Mouse (Mus musculus): ENCODE data around the gene Shroom1.

The Shroom1 gene

GRCm38 (mm10) chr11:53446183-53446582 is 10.8 kb upstream of the Shroom1 start:
- in situ Hi-C loops (cut with MboI; ENCODE audit: low sequenced_read_pairs), result no loop called here

- in situ Hi-C loops (cut with MboI; ENCODE audit: low sequenced_read_pairs), result no loop called here
These were observed 9.0 kb upstream of the Shroom1 start for GRCm38 (mm10) chr11:53447996-53448395.

GRCm38 (mm10) chr11:53448529-53448928 is 8.5 kb upstream of the Shroom1 start:
- in situ Hi-C loops (cut with MboI; ENCODE audit: low sequenced_read_pairs), result no loop called here

- in situ Hi-C loops (cut with MboI; ENCODE audit: low sequenced_read_pairs), result no loop called here
These were observed 6.8 kb upstream of the Shroom1 start for GRCm38 (mm10) chr11:53450070-53450705.

GRCm38 (mm10) chr11:53451361-53451760 is 5.6 kb upstream of the Shroom1 start:
- in situ Hi-C loops (cut with MboI; ENCODE audit: low sequenced_read_pairs), result no loop called here

GRCm38 (mm10) chr11:53452396-53452795 is 4.6 kb upstream of the Shroom1 start:
- in situ Hi-C loops (cut with MboI; ENCODE audit: low sequenced_read_pairs), result no loop called here

- in situ Hi-C loops (cut with MboI; ENCODE audit: low sequenced_read_pairs), result no loop called here
These were observed 4.0 kb upstream of the Shroom1 start for GRCm38 (mm10) chr11:53453031-53453430.

- in situ Hi-C loops (cut with MboI; ENCODE audit: low sequenced_read_pairs), result no loop called here
These were observed 458 bp downstream of the Shroom1 start for GRCm38 (mm10) chr11:53457372-53457954.

- in situ Hi-C loops (cut with MboI; ENCODE audit: low sequenced_read_pairs), result no loop called here
These were observed 2.0 kb downstream of the Shroom1 start for GRCm38 (mm10) chr11:53458996-53459395.

- in situ Hi-C loops (cut with MboI; ENCODE audit: low sequenced_read_pairs), result loop anchor here (10.0 kb wide), 1 partner anchor 275 kb away; no protein-coding TSS in a partner anchor
These were observed 3.2 kb downstream of the Shroom1 start for GRCm38 (mm10) chr11:53460192-53460591.

GRCm38 (mm10) chr11:53461727-53462126 is 4.7 kb downstream of the Shroom1 start:
- in situ Hi-C loops (cut with MboI; ENCODE audit: low sequenced_read_pairs), result loop anchor here (10.0 kb wide), 1 partner anchor 273 kb away; no protein-coding TSS in a partner anchor

- in situ Hi-C loops (cut with MboI; ENCODE audit: low sequenced_read_pairs), result loop anchor here (10.0 kb wide), 1 partner anchor 271 kb away; no protein-coding TSS in a partner anchor
These were observed 6.8 kb downstream of the Shroom1 start for GRCm38 (mm10) chr11:53463551-53464424.

GRCm38 (mm10) chr11:53466231-53466971 is 9.4 kb downstream of the Shroom1 start:
- in situ Hi-C loops (cut with MboI; ENCODE audit: low sequenced_read_pairs), result loop anchor here (10.0 kb wide), 1 partner anchor 268 kb away; no protein-coding TSS in a partner anchor

- in situ Hi-C loops (cut with MboI; ENCODE audit: low sequenced_read_pairs), result loop anchor here (10.0 kb wide), 1 partner anchor 265 kb away; no protein-coding TSS in a partner anchor
These were observed 12.4 kb downstream of the Shroom1 start for GRCm38 (mm10) chr11:53469294-53469967.

GRCm38 (mm10) chr11:53469968-53470695 is 13.1 kb downstream of the Shroom1 start, which contains the start of gene Gm9837:
Gm9837 (minus strand) TSS chr11:53470479.
- in situ Hi-C loops (cut with MboI; ENCODE audit: low sequenced_read_pairs), result loop anchor here (10.0 kb wide), 1 partner anchor 265 kb away; no protein-coding TSS in a partner anchor

- in situ Hi-C loops (cut with MboI; ENCODE audit: low sequenced_read_pairs), result no loop called here
These were observed 15.7 kb downstream of the Shroom1 start for GRCm38 (mm10) chr11:53472709-53473108.

GRCm38 (mm10) chr11:53475620-53476019 is 18.6 kb downstream of the Shroom1 start:
- in situ Hi-C loops (cut with MboI; ENCODE audit: low sequenced_read_pairs), result no loop called here

- in situ Hi-C loops (cut with MboI; ENCODE audit: low sequenced_read_pairs), result no loop called here
These were observed 20.8 kb downstream of the Shroom1 start for GRCm38 (mm10) chr11:53477833-53478232.
